Mouse (Mus musculus) intestine, postnatal 0 days (tissue): ENCODE data around the gene Orm2. TPM values are rescaled to one million over a fixed set of nuclear protein-coding genes. Genes with fewer than 3 reads are reported as not detected.

Experiments
- ATAC-seq: fragments of 200-750 bp; cut with Nextera tagmentation; 2 replicates; pipeline ENCODE4 v1.8.0; 2017; ENCODE audit warnings: mild to moderate bottlenecking, moderate TSS enrichment, moderate library complexity
- H3K27ac ChIP-seq: fragments of 300-500 bp; sonication (generic); 2 replicates; pipeline ENCODE4 v1.5.1; 2014; ENCODE audit warnings: mild to moderate bottlenecking, low read depth, low read length, moderate library complexity
- H3K27me3 ChIP-seq: fragments of 300-500 bp; sonication (generic); replicated peaks from 2 replicates; pipeline ENCODE4 v1.6.1; 2014; ENCODE audit warnings: low read length, mixed read lengths; ENCODE audit not compliant: control insufficient read depth, insufficient read depth
- H3K36me3 ChIP-seq: fragments of 300-500 bp; sonication (generic); 2 replicates; pipeline ENCODE4 v1.6.1; 2014; ENCODE audit warnings: mild to moderate bottlenecking, moderate library complexity; ENCODE audit not compliant: control insufficient read depth, insufficient read depth
- H3K4me1 ChIP-seq: fragments of 300-500 bp; sonication (generic); replicated peaks from 2 replicates; pipeline ENCODE4 v1.6.1; 2014; ENCODE audit warnings: antibody characterized with exemption, low read length, mixed read lengths; ENCODE audit not compliant: control insufficient read depth, insufficient read depth
- H3K4me2 ChIP-seq: fragments of 300-500 bp; sonication (generic); replicated peaks from 2 replicates; pipeline ENCODE4 v1.6.1; 2014; ENCODE audit warnings: low read depth, mild to moderate bottlenecking, moderate library complexity
- H3K4me3 ChIP-seq: fragments of 300-500 bp; sonication (generic); 2 replicates; pipeline ENCODE4 v1.5.1; 2014; ENCODE audit warnings: low read depth, low read length
- H3K9ac ChIP-seq: fragments of 300-500 bp; sonication (generic); 2 replicates; pipeline ENCODE4 v1.6.1; 2014; ENCODE audit warnings: mild to moderate bottlenecking, low read depth, low read length
- H3K9me3 ChIP-seq: fragments of 300-500 bp; sonication (generic); 2 replicates; pipeline ENCODE4 v1.6.1; 2016; ENCODE audit warnings: mixed run types; ENCODE audit not compliant: control insufficient read depth
- CTCF ChIP-seq: sonication (generic); IDR thresholded peaks from 2 replicates; pipeline ENCODE4 v1.5.1; 2016; ENCODE audit warnings: low read depth, mild to moderate bottlenecking, control low read depth, antibody characterized with exemption, moderate library complexity
- WGBS: fragments of 180-500 bp; shearing (Covaris S2); extraction: QIAGEN DNeasy Blood & Tissue Kit; methylation state at CpG from one replicate; pipeline ENCODE4 v1.1.7; 2014; 5-methylcytosine and 5-hydroxymethylcytosine counted together
- polyA plus RNA-seq: library from polyadenylated mRNA; unstranded; fragments of >200 nt; fragmentation: Nextera tagmentation; extraction: Ambion mirVana; gene quantifications from 2 replicates; pipeline ENCODE4 v1.2.1, GENCODE M21; 2015

The Orm2 gene
- polyA plus RNA-seq, 1 experiment from 2014 or later = not detected

DNA sequence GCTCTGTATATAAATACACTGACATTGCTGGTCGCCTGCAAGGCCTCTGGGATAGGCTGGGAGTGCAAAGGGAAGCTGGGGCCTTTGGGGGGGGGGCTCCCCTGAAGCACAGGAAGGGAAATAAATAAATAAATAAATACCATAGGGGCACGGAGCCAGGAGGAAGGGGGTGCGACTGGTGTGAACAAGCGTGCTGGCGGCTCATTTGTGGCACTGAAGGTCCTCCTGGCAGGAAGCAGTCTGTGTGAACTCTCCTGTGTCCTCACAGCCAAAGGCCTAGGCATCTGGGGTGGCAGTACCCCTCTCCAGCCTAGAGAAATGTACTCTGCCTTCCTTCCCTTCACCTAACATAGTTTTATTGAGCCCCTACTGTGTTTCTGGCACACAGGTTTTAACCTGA is 52.7 kb downstream of the Orm2 start:
- no peak overlapping the region for H3K27ac ChIP-seq
- H3K4me3 ChIP-seq = no peak overlapping the region
- 67% methylated on average over 5 of the region's 5 CpGs for WGBS
- no peak overlapping the region for H3K9ac ChIP-seq
- ATAC-seq = no peak
- no peak overlapping the region for H3K4me2 ChIP-seq
- no peaks in the 10 kb centered on the region for H3K4me1 ChIP-seq
- TF ChIP-seq CTCF = no peak
- no peaks in the 10 kb centered on the region for H3K9me3 ChIP-seq
- no peaks in the 10 kb centered on the region for H3K27me3 ChIP-seq
- 0 out of 2 replicates have a peak, but pooled peaks cover 2% of the 10 kb centered on the region for H3K36me3 ChIP-seq

Other genes with a start within 250 kb of the Orm2 start
- gene Ambp, start 207.7 kb upstream of the Orm2 start, polyA plus RNA-seq = 7.8 and 8.8 TPM in 2 replicates
- 61.9 and 75.5 TPM in 2 replicates for gene Kif12, start 190.3 kb upstream of the Orm2 start, polyA plus RNA-seq
- 5.0 and 7.2 TPM in 2 replicates for gene Col27a1, start 148.4 kb upstream of the Orm2 start, polyA plus RNA-seq
- not detected in 2 replicates for gene Orm1, start 17.9 kb upstream of the Orm2 start, polyA plus RNA-seq
- gene Orm3, start 6.3 kb upstream of the Orm2 start, polyA plus RNA-seq = not detected in 2 replicates
- gene Akna, start 40.9 kb downstream of the Orm2 start, polyA plus RNA-seq = 1.4 and 1.6 TPM in 2 replicates
- gene Whrn, start 133.5 kb downstream of the Orm2 start, polyA plus RNA-seq = 1.3 and 1.8 TPM in 2 replicates
- gene Atp6v1g1, start 182.3 kb downstream of the Orm2 start, polyA plus RNA-seq = 345 and 364 TPM in 2 replicates
- gene Tmem268, start 196.3 kb downstream of the Orm2 start, polyA plus RNA-seq = 15.5 and 18.7 TPM in 2 replicates
- not detected in 2 replicates for gene Gm11213, start 242.8 kb downstream of the Orm2 start, polyA plus RNA-seq